Mouse (Mus musculus) neural tube, embryonic 12.5 days (tissue): ENCODE measurements around the gene Fam71b. TPM values are rescaled to one million over a fixed set of nuclear protein-coding genes. Genes with fewer than 3 reads are reported as not detected.

Experiments
- ATAC-seq: fragments of 200-750 bp; cut with Nextera tagmentation; 2 replicates; pipeline ENCODE4 v1.8.0; 2017; ENCODE audit warnings: low read depth, mild to moderate bottlenecking, moderate TSS enrichment, moderate library complexity; ENCODE audit not compliant: low FRiP score
- H3K27ac ChIP-seq: fragments of 300-500 bp; sonication (generic); 2 replicates; pipeline ENCODE4 v1.5.1; 2016
- H3K27me3 ChIP-seq: fragments of 300-500 bp; sonication (generic); replicated peaks from 2 replicates; pipeline ENCODE4 v1.6.1; 2016; ENCODE audit warnings: mild to moderate bottlenecking
- H3K36me3 ChIP-seq: fragments of 300-500 bp; sonication (generic); 2 replicates; pipeline ENCODE4 v1.6.1; 2016; ENCODE audit warnings: mild to moderate bottlenecking
- H3K4me1 ChIP-seq: fragments of 300-500 bp; sonication (generic); 2 replicates; pipeline ENCODE4 v1.6.1; 2016
- H3K4me2 ChIP-seq: fragments of 300-500 bp; sonication (generic); replicated peaks from 2 replicates; pipeline ENCODE4 v1.6.1; 2016; ENCODE audit warnings: mild to moderate bottlenecking
- H3K4me3 ChIP-seq: fragments of 300-500 bp; sonication (generic); 2 replicates; pipeline ENCODE4 v1.5.1; 2016
- H3K9ac ChIP-seq: fragments of 300-500 bp; sonication (generic); 2 replicates; pipeline ENCODE4 v1.6.1; 2016; ENCODE audit warnings: mild to moderate bottlenecking
- H3K9me3 ChIP-seq: fragments of 300-500 bp; sonication (generic); 2 replicates; pipeline ENCODE4 v1.6.1; 2016; ENCODE audit warnings: mild to moderate bottlenecking
- WGBS: fragments of 180-500 bp; shearing (Covaris S2); methylation state at CpG from one replicate; pipeline ENCODE4 v1.1.7; 2016; 5-methylcytosine and 5-hydroxymethylcytosine counted together
- polyA plus RNA-seq: library from polyadenylated mRNA; unstranded; fragments of >200 nt; fragmentation: Nextera tagmentation; extraction: Ambion mirVana; gene quantifications from 2 replicates; pipeline ENCODE4 v1.2.1, GENCODE M21; 2016

The Fam71b gene
- polyA plus RNA-seq, 1 experiment from 2014 or later = not detected

DNA sequence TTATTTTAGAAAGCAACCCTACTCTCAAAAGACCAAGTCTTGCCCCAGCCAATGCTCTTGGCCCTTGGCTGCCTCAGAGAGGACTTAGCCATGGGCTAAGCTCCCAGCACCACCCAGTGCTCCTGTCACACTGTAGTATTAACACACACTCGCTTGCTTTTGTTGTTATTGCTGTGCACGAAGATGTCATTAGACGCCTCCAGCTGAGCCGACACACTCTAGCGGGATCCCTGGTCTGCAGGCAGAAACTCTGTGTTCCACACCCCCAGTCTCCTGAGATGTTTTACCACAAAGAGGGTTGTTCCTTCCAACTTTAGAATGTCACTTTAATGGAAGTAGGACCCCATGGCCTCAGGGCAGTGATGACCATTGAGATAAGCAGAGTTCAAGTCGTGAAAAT, 7.9 kb upstream of the Fam71b start:
- Histone ChIP-seq H3K4me3 (no peak overlapping the region), H3K9ac (no peak overlapping the region), H3K4me2 (no peak overlapping the region), H3K9me3 (no peaks in the 10 kb centered on the region), H3K27ac (no peak overlapping the region), H3K4me1 (no peaks in the 10 kb centered on the region), H3K27me3 (no peaks in the 10 kb centered on the region), H3K36me3 (no peaks in the 10 kb centered on the region)
- ATAC-seq = no peak
- WGBS = 65% methylated on average over 6 of the region's 6 CpGs

DNA sequence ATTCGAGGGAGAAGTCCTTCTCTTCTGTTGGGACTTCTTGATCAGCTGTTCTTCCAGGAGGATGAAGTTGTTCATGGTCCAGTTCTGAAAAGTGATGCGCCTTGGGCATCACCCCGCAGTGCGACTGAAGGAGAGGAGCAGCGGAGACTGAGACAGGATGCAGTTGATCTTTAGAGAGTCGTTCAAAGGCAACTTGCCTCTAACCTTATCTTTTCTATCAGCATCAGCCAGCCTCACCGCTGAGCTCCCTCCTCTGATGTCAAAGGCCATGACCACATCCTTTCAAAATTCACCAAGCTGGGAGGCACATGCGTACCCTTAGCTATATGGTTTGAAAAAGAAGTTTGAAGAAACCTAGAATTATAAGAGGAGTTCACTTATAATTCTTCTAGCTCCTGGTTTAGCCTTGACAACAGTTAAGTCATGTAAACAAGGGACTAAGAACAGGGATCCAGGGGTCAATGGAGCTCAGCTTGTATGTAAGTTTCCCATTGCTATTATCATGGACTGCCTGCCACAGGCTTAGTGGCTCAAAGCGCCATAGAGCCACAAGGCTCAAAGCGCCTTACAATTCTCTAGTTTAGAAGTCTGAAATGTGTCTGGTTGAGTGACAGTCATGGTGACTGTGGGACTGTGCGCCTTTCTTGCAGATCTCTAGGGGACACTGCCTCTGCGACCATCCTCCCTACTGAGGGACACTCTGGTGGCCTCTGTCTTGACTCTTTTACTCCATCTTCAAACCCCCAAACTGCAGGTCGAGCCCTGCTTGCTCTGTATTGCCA, 6.8 kb upstream of the Fam71b start, which contains the start of gene Itk:
Itk (minus strand) TSS at position 180 of the 782 bp plus-strand sequence.
- H3K4me2 ChIP-seq = no peak within 1 kb of the TSS
- H3K4me1 ChIP-seq = no peaks in the 10 kb centered on the region
- no peak within 1 kb of the TSS for H3K27ac ChIP-seq
- no peaks in the 10 kb centered on the region for H3K9me3 ChIP-seq
- no peak within 1 kb of the TSS for H3K9ac ChIP-seq
- no peak within 1 kb of the TSS for H3K4me3 ChIP-seq
- no peak for ATAC-seq
- H3K36me3 ChIP-seq = no peaks in the 10 kb centered on the region
- H3K27me3 ChIP-seq = no peaks in the 10 kb centered on the region
- WGBS = 88% methylated on average over 13 of the region's 13 CpGs

DNA sequence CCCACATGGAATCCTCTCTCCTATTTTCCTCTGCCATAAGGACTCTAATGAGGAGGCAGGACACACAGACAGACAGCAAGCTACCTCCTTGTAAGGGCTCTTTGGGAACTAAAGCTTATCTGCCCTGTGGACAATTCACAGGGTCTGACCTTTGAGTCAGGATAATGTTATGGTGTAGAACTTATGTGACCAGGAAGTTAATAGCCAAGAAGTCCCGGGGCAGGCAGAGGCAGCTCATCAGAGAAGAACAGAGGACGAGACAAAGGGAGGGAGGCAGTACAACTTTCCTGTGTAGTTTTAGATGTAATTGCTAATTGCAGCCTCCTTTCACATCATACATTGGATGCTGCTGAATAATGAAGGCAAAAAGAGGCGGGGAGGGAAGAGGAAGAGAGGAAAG, 5.7 kb upstream of the Fam71b start:
- Histone ChIP-seq H3K9me3 (no peaks in the 10 kb centered on the region), H3K4me2 (no peak overlapping the region), H3K36me3 (no peaks in the 10 kb centered on the region), H3K27ac (no peak overlapping the region), H3K4me3 (no peak overlapping the region), H3K27me3 (no peaks in the 10 kb centered on the region), H3K9ac (no peak overlapping the region), H3K4me1 (no peaks in the 10 kb centered on the region)
- WGBS = 48% methylated on average over 3 of the region's 3 CpGs
- ATAC-seq = no peak

DNA sequence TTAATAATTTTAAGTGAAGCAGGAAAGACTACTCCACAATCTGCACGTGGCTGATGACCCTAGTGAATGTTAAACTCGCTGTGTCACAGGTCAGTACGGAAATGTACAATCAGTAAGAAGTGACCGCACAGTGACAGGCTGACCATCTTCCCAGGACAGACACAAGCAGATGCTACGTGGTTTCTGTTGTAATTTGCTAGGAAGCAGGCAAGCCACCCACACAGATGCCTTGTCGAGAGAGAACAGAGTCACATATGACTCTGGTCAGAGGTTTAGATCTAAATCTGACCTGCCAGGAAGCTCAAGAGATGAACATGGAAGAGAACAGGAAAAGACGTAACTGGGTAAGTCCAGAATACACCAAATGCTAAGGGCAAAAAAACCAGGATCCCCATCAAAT, 3.5 kb upstream of the Fam71b start:
- no peaks in the 10 kb centered on the region for H3K36me3 ChIP-seq
- no peak overlapping the region for H3K4me3 ChIP-seq
- no peak for ATAC-seq
- no peak overlapping the region for H3K27ac ChIP-seq
- H3K4me2 ChIP-seq = no peak overlapping the region
- H3K9me3 ChIP-seq = no peaks in the 10 kb centered on the region
- WGBS = 89% methylated on average over 7 of the region's 7 CpGs
- no peak overlapping the region for H3K9ac ChIP-seq
- no peaks in the 10 kb centered on the region for H3K27me3 ChIP-seq
- no peaks in the 10 kb centered on the region for H3K4me1 ChIP-seq

DNA sequence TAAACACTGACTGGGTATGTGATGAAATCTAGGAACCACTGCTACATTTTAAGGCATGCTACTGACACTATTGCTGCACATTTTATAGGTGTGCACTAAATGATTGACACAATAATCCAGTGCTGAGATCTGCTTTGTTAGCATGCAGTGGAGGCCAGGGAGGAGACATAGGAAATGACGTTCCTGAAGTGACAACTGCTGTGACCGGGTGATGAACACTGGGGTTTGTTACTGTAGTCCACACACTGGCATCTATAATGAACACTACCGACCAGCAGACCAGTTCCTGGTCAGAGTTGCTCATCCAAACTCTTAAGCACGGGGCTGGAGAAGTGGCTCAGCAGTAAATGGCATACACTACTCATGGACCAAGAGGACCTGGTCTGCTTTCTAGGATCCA, 2.9 kb upstream of the Fam71b start:
- Histone ChIP-seq H3K9ac (no peak overlapping the region), H3K4me3 (no peak overlapping the region), H3K4me2 (no peak overlapping the region), H3K4me1 (no peaks in the 10 kb centered on the region), H3K27me3 (no peaks in the 10 kb centered on the region), H3K9me3 (no peaks in the 10 kb centered on the region), H3K27ac (no peak overlapping the region), H3K36me3 (no peaks in the 10 kb centered on the region)
- no peak for ATAC-seq
- WGBS = 86% methylated on average over 4 of the region's 4 CpGs

DNA sequence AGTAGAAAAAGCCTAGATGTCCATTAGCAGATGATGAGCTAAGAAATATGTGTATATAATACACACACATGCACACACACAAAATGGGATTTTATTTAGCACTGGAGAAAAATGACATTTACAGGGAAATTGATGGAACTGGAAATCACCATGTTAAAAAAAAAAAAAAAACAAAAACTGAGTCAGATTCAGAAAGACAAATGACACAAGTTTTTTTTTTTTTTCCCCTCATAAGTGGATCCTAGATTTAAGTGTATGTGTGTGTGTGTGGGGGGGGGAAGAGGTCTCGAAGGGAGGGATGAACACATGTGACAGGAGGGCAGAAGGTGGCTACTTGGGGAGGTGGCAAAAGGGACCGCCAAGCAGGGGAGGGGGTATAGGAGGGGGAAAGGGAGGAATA, 1.3 kb upstream of the Fam71b start:
- H3K4me1 ChIP-seq = no peaks in the 10 kb centered on the region
- H3K4me2 ChIP-seq = no peak overlapping the region
- 93% methylated on average over 2 of the region's 2 CpGs for WGBS
- no peaks in the 10 kb centered on the region for H3K9me3 ChIP-seq
- no peaks in the 10 kb centered on the region for H3K27me3 ChIP-seq
- H3K4me3 ChIP-seq = no peak overlapping the region
- no peaks in the 10 kb centered on the region for H3K36me3 ChIP-seq
- no peak overlapping the region for H3K27ac ChIP-seq
- ATAC-seq = no peak
- H3K9ac ChIP-seq = no peak overlapping the region

DNA sequence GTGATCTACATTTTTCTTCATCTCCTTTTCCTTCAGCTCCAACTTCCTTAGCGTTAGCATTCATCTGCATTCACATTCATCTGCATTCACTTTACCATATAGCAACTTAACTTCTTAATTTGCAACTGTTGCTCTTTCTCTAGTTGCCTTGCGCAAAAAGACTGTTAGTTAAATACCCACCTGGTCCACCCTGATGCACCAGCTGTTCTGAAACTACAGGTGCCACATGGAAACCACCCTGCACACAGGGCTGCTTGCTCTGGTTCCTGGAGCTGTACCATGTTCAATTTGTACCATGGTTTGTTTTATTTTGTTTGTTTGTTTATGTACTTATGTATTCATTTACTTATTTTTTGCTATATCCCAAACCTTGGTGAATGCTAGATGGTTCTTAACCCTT, 661 bp upstream of the Fam71b start:
- WGBS = 95% methylated on average over 2 of the region's 2 CpGs
- no peak overlapping the region for H3K4me2 ChIP-seq
- H3K27me3 ChIP-seq = no peaks in the 10 kb centered on the region
- H3K36me3 ChIP-seq = no peaks in the 10 kb centered on the region
- H3K9me3 ChIP-seq = no peaks in the 10 kb centered on the region
- no peaks in the 10 kb centered on the region for H3K4me1 ChIP-seq
- ATAC-seq = no peak
- H3K27ac ChIP-seq = no peak overlapping the region
- H3K9ac ChIP-seq = no peak overlapping the region
- H3K4me3 ChIP-seq = no peak overlapping the region

DNA sequence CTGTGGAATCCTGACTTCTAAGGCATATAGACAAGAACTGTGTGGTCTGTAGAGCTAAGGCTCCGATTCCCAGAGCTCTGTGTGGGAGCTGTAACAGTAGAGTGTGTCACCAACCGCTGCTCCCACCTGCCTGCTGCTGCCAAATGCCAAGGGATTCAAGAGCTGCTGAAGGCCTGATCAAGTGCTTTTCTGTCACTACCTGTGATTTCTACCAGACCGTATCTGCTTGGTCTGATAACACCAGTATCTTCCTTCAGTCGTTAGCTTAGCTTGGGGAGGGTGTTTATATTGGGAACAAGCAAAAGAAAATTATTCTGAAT, 461 bp downstream of the Fam71b start:
- H3K27me3 ChIP-seq = no peaks in the 10 kb centered on the region
- no peak overlapping the region for H3K4me3 ChIP-seq
- H3K27ac ChIP-seq = no peak overlapping the region
- no peaks in the 10 kb centered on the region for H3K36me3 ChIP-seq
- ATAC-seq = no peak
- no peaks in the 10 kb centered on the region for H3K9me3 ChIP-seq
- no peak overlapping the region for H3K9ac ChIP-seq
- no peaks in the 10 kb centered on the region for H3K4me1 ChIP-seq
- WGBS = 90% methylated on average over 4 of the region's 4 CpGs
- no peak overlapping the region for H3K4me2 ChIP-seq

DNA sequence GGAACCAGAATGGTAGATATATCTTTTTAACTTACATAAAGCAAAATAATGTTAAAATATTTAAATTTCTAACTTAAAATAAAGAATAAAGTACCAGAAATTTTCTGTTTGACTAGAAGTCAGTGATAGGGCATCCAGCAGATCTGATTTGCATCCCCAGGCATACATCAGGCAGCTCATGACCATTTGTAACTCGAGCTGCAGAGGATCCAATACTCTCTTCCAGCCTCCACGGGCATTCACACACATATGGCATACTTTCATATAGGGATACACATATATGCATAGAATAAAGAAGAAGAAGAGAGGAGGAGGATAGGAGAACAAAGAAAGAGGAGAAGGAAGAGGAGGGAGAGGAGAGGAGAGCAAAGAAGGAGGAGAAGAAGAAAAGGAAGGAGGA, 1.5 kb downstream of the Fam71b start:
- ATAC-seq = no peak
- Histone ChIP-seq H3K4me3 (no peak overlapping the region), H3K9me3 (no peaks in the 10 kb centered on the region), H3K36me3 (no peaks in the 10 kb centered on the region), H3K9ac (no peak overlapping the region), H3K27me3 (no peaks in the 10 kb centered on the region), H3K4me1 (no peaks in the 10 kb centered on the region), H3K27ac (no peak overlapping the region), H3K4me2 (no peak overlapping the region)
- WGBS = 54% methylated on average over 2 of the region's 2 CpGs

DNA sequence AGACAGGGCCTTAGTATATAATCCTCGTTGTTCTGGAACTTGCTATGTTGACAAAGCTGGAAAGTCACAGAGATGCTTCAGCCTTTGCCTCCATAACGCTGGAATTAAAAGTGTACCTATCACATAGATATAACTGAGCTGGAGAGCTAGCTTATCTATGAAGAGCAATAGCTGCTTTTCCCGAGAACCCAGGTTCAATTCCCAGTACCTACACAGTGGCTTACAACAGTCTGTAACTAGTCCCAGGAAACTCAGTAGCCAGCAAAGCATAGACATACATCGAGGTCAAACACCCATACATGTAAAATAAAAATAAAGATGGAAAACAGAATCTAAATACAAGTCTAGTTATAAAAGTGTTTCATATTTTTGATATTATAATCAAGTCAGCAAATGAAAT, 2.1 kb downstream of the Fam71b start:
- WGBS = 84% methylated on average over 4 of the region's 4 CpGs
- Histone ChIP-seq H3K4me2 (no peak overlapping the region), H3K9ac (no peak overlapping the region)

DNA sequence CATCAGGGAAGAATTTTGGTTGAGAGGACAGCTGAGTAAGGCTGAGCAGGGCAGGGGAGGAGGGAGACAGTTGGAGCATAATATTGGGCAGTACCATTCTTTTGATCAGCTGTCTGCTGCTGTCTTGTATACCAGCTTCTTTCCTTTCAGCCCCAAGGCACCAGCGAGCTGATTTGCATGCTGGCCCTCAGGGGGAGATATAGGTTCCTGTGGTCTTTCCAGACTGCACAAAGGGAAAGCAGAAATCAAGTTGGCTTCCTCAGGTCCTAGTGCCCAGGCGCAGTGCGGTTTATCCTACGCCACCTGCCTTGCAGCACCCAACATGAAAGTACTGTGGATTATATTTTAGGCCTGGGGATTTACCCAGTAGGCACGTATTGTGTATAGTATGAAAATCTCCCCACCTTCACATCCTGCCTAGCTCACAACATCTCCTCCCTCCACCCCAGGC, 2.6 kb downstream of the Fam71b start:
- Histone ChIP-seq H3K27me3 (no peaks in the 10 kb centered on the region), H3K4me2 (no peak overlapping the region), H3K4me1 (no peaks in the 10 kb centered on the region), H3K27ac (no peak overlapping the region), H3K36me3 (no peaks in the 10 kb centered on the region), H3K9ac (no peak overlapping the region), H3K4me3 (no peak overlapping the region), H3K9me3 (no peaks in the 10 kb centered on the region)
- WGBS = 67% methylated on average over 5 of the region's 5 CpGs
- no peak for ATAC-seq

More for the DNA sequence above, 2.1 kb downstream of the Fam71b start:
- no peaks in the 10 kb centered on the region for H3K9me3 ChIP-seq
- H3K27ac ChIP-seq = no peak overlapping the region
- no peaks in the 10 kb centered on the region for H3K4me1 ChIP-seq
- H3K36me3 ChIP-seq = no peaks in the 10 kb centered on the region
- H3K4me3 ChIP-seq = no peak overlapping the region
- ATAC-seq = no peak
- H3K27me3 ChIP-seq = no peaks in the 10 kb centered on the region

DNA sequence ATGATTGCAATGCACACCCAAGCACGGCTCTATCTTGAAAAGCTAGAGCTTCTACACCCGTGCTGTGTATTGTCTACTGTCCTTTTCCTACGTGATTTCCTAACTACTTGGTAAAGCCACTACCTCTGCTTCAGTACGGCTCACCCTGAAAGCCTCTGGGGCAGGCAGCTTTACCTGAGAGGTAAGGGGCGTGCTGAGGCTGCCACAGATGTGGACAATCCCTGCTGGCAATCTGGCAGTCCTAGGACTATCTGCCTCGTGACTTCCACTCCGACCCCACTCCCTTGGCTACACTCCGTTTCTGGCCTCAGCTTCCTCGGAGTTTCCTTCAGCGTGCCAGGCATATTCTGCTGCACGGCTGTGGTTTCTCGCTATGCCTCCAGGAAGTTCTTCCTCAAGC, 5.2 kb downstream of the Fam71b start:
- Histone ChIP-seq H3K36me3 (no peaks in the 10 kb centered on the region), H3K9ac (no peak overlapping the region), H3K4me2 (no peak overlapping the region), H3K27ac (no peak overlapping the region), H3K4me1 (no peaks in the 10 kb centered on the region), H3K4me3 (no peak overlapping the region), H3K27me3 (no peaks in the 10 kb centered on the region), H3K9me3 (no peaks in the 10 kb centered on the region)
- ATAC-seq = no peak
- 79% methylated on average over 12 of the region's 12 CpGs for WGBS

DNA sequence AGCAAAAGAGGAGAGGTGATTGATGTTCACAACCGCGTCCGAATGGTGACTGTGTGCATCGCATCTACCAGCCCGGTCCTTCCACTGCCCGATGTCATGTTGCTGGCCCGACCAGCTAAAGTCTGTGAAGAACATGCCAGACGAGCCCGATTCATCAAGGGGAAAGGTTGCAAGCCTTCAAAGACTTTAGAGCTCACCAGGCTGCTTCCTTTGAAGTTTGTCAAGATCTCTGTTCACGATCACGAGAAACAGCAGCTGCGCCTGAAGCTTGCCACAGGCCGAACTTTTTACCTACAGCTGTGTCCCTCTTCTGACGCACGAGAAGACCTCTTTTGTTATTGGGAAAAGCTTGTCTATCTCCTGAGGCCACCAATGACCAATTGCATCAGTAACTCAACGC, 8.6 kb downstream of the Fam71b start:
- no peaks in the 10 kb centered on the region for H3K4me1 ChIP-seq
- no peak overlapping the region for H3K4me2 ChIP-seq
- no peak overlapping the region for H3K4me3 ChIP-seq
- 81% methylated on average over 16 of the region's 16 CpGs for WGBS
- no peaks in the 10 kb centered on the region for H3K36me3 ChIP-seq
- no peak overlapping the region for H3K27ac ChIP-seq
- no peaks in the 10 kb centered on the region for H3K27me3 ChIP-seq
- H3K9ac ChIP-seq = no peak overlapping the region
- ATAC-seq = no peak
- no peaks in the 10 kb centered on the region for H3K9me3 ChIP-seq
